Comparison of ENCODE assay signal across 8 mouse cellular contexts in genomic region chr10:75396966-75397365, GRCm38 (mm10). TPM values are rescaled to one million over a fixed set of nuclear protein-coding genes. Genes with fewer than 3 reads are reported as not detected.
DNase-seq lines count a peak whose midpoint lies in the region; ATAC-seq and TF ChIP-seq lines count a peak whose summit lies in the region.

No protein-coding gene starts in this region.

- TF ChIP-seq EP300 in liver, embryonic 14.5 days (IDR thresholded peaks at IDR 0.05; ENCODE audit: low read depth), result no peak

- WGBS in heart, embryonic 13.5 days, result 47% methylated on average over 14 of the region's 14 CpGs
- WGBS in liver, embryonic 14.5 days (ENCODE audit: insufficient replicate concordance), result 11% methylated on average over 14 of the region's 14 CpGs

- H3K9me3 ChIP-seq in heart, embryonic 13.5 days, result no peaks in the 10 kb centered on the region
- no peaks in the 10 kb centered on the region for H3K9me3 ChIP-seq in liver, embryonic 14.5 days (ENCODE audit: control insufficient read depth, low read length)

- H3K4me2 ChIP-seq in heart, embryonic 13.5 days, result peak overlapping the region; percentile 16; the same call in 1 of the 2 replicates
- H3K4me2 ChIP-seq in liver, embryonic 14.5 days (ENCODE audit: low read depth), result peak overlapping the region; percentile 1; the same call in 1 of the 2 replicates

- H3K9ac ChIP-seq in heart, embryonic 13.5 days, result no peak overlapping the region
- H3K9ac ChIP-seq in liver, embryonic 14.5 days (replicated peaks), result no peak overlapping the region

- H3K4me3 ChIP-seq in heart, embryonic 13.5 days, result no peak overlapping the region
- H3K4me3 ChIP-seq in liver, embryonic 14.5 days (ENCODE audit: insufficient read depth in 1 of 2, low read depth in 2 of 2, low read length in 2 of 2), result no peak overlapping the region

- DNase-seq in cerebellum, adult 9-10 months, result peak; percentile 18
- no peak for DNase-seq in cerebellum, adult 8-10 months
- DNase-seq in 416B (ENCODE audit: low read depth), result peak; percentile 98
- DNase-seq in c-Kit-positive CD71-positive TER-119-positive erythroid progenitor cells, embryonic 14.5 days (ENCODE audit: low spot score), result peak; percentile 4
- DNase-seq in liver, embryonic 14.5 days (ENCODE audit: low read depth in 3 of 3, low spot score in 3 of 3), result no peak
- DNase-seq in spleen, adult 12 weeks (ENCODE audit: low spot score), result no peak

- peaks cover 6% of the 10 kb centered on the region; the same call in 1 of the 2 replicates for H3K4me1 ChIP-seq in heart, embryonic 13.5 days
- peaks cover 0 to 7% of the 10 kb centered on the region in 2 experiments; a peak in 1 of 4 replicates for H3K4me1 ChIP-seq in liver, embryonic 14.5 days (replicated peaks; ENCODE audit: control insufficient read depth in 2 of 2, insufficient read depth in 2 of 2, low read length in 1 of 2)

- no peaks in the 10 kb centered on the region for H3K36me3 ChIP-seq in heart, embryonic 13.5 days
- H3K36me3 ChIP-seq in liver, embryonic 14.5 days (replicated peaks; ENCODE audit: control insufficient read depth, insufficient read depth, low read depth), result no peaks in the 10 kb centered on the region

- no peak for ATAC-seq in heart, embryonic 13.5 days (ENCODE audit: extremely low read depth, insufficient number of reproducible peaks, low FRiP score, low TSS enrichment)
- ATAC-seq in liver, embryonic 14.5 days (ENCODE audit: insufficient read depth), result peak; percentile 51; the same call in 1 of the 2 replicates
- no peak for ATAC-seq in erythroblast, adult 5-6 weeks (replicated peaks; ENCODE audit: low FRiP score, poor library complexity, severe bottlenecking)

- H3K27me3 ChIP-seq in heart, embryonic 13.5 days (replicated peaks), result no peaks in the 10 kb centered on the region
- no peaks in the 10 kb centered on the region for H3K27me3 ChIP-seq in liver, embryonic 14.5 days (ENCODE audit: control insufficient read depth, insufficient read depth, low read length)

- no peak overlapping the region for H3K27ac ChIP-seq in heart, embryonic 13.5 days (replicated peaks)
- H3K27ac ChIP-seq in liver, embryonic 14.5 days, result no peak overlapping the region

- TF ChIP-seq CTCF in liver, embryonic 14.5 days (IDR thresholded peaks at IDR 0.05; ENCODE audit: low read depth), result no peak

RNA-seq across cellular contexts. Expression of gene Upb1, which starts 3.9 kb away (rescaled TPM):
- 0.23 and 0.42 TPM in 2 replicates for polyA plus RNA-seq in heart, embryonic 13.5 days (2015; fragmentation: Nextera tagmentation; extraction: Ambion mirVana)
- 8.1 and 8.8 TPM in 2 replicates for polyA plus RNA-seq in liver, embryonic 14.5 days (2012; rRNA removed)
- polyA plus RNA-seq in liver, embryonic 14.5 days (2014; fragmentation: Nextera tagmentation; extraction: Ambion mirVana), result 18.3 and 20.1 TPM in 2 replicates
- 0.19 and 0.21 TPM in 2 replicates for total RNA-seq in erythroblast, adult 5-6 weeks (2015; ENCODE audit: low replicate concordance)
- 0.43 and 1.4 TPM in 2 replicates for total RNA-seq in erythroblast, adult 5-6 weeks (2017; ENCODE audit: low replicate concordance)

Comparison
In these comparisons a context has a peak if more than half of its experiments do, and no peak if none do; other contexts are left out.
1. DNase-seq: peak in cerebellum, adult 9-10 months (single experiment), 416B (single experiment) and c-Kit-positive CD71-positive TER-119-positive erythroid progenitor cells, embryonic 14.5 days (single experiment); none in cerebellum, adult 8-10 months (single experiment), liver, embryonic 14.5 days (0 of 3) and spleen, adult 12 weeks (single experiment).